Mouse (Mus musculus): ENCODE measurements around the gene Map3k6.

DNA sequence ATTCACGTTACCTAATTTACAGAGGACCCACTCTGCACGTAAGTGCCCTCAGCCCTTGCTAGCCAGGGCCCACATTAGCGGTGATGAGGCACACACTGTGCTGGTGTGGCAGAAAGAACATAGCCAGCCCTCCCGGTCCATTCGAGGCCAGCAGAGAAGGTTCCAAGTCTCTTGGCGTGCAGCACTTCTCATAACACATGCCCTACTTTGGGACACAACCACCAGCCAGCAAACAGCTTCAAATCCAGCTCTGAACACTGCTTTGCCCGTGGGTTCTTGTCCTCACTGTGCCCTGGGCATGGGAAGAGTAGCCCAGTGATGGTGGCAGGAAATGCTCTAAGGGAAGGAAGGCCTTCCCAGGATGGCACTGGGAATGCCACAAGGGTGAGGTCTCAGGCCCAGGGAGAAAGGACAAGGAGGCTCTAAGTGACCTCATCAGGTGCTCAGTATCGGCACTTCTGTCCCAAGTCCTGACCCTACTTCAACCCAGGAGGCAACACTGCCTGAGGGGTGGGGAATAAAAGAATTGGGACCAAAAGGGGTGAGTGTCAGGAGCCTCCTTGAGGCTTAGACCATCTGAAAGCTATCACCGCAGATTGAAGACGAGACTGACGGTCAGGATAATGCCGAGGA, 25.7 kb downstream of the Map3k6 start:
- no peak for TF ChIP-seq CTCF (IDR thresholded peaks at IDR 0.05; ENCODE audit: borderline replicate concordance, extremely low read depth, insufficient read depth, insufficient read length)
- TF ChIP-seq POLR2A (IDR thresholded peaks at IDR 0.05; ENCODE audit: borderline replicate concordance, extremely low read depth, insufficient read depth, insufficient read length, poor library complexity, severe bottlenecking) = no peak
